Mouse (Mus musculus): ENCODE results near the gene Agps. TPM values are rescaled to one million over a fixed set of nuclear protein-coding genes. Genes with fewer than 3 reads are reported as not detected.
A peak's percentile ranks its signal among the peaks of the same experiment; 100 is the strongest.

The Agps gene
- polyA plus RNA-seq (2017; shearing (Covaris generic)) = 10 to 100 TPM; 17.2 to 20.0 TPM

GRCm38 (mm10) chr2:75831881-75832633, at the start of gene Agps:
Agps (plus strand) TSS chr2:75832177.
- ATAC-seq = peak; percentile 87

- ATAC-seq = peak; percentile 47
These were observed 45.9 kb upstream of the Agps start for GRCm38 (mm10) chr2:75786075-75786474.

- no peak for ATAC-seq
These were observed 43.5 kb upstream of the Agps start for GRCm38 (mm10) chr2:75788511-75788910.

GRCm38 (mm10) chr2:75789959-75790523, 41.9 kb upstream of the Agps start:
- ATAC-seq = no peak

GRCm38 (mm10) chr2:75791561-75792308, 40.2 kb upstream of the Agps start:
- peak; percentile 40 for ATAC-seq

GRCm38 (mm10) chr2:75792377-75793203, 39.4 kb upstream of the Agps start:
- peak; percentile 43 for ATAC-seq

GRCm38 (mm10) chr2:75796181-75796580, 35.8 kb upstream of the Agps start:
- no peak for ATAC-seq

- no peak for ATAC-seq
These were observed 33.5 kb upstream of the Agps start for GRCm38 (mm10) chr2:75798434-75798970.

- no peak for ATAC-seq
These were observed 26.2 kb upstream of the Agps start for GRCm38 (mm10) chr2:75805767-75806166.

GRCm38 (mm10) chr2:75806891-75807290, 25.1 kb upstream of the Agps start:
- ATAC-seq = no peak

GRCm38 (mm10) chr2:75807460-75807859, 24.5 kb upstream of the Agps start:
- no peak for ATAC-seq

- ATAC-seq = no peak
These were observed 17.1 kb upstream of the Agps start for GRCm38 (mm10) chr2:75814880-75815279.

GRCm38 (mm10) chr2:75815521-75815920, 16.5 kb upstream of the Agps start:
- ATAC-seq = no peak

GRCm38 (mm10) chr2:75816673-75817072, 15.3 kb upstream of the Agps start:
- ATAC-seq = no peak

GRCm38 (mm10) chr2:75818719-75819118, 13.3 kb upstream of the Agps start:
- no peak for ATAC-seq

- ATAC-seq = no peak
These were observed 12.2 kb upstream of the Agps start for GRCm38 (mm10) chr2:75819796-75820195.

GRCm38 (mm10) chr2:75821971-75822751, 9.8 kb upstream of the Agps start:
- ATAC-seq = no peak

GRCm38 (mm10) chr2:75823736-75824135, 8.2 kb upstream of the Agps start:
- peak; percentile 84 for ATAC-seq

GRCm38 (mm10) chr2:75824144-75824543, 7.8 kb upstream of the Agps start:
- no peak for ATAC-seq

- ATAC-seq = no peak
These were observed 7.1 kb upstream of the Agps start for GRCm38 (mm10) chr2:75824846-75825245.

GRCm38 (mm10) chr2:75825603-75826002, 6.4 kb upstream of the Agps start:
- peak; percentile 35 for ATAC-seq

All from activated CD4-positive, CD25-positive, alpha-beta regulatory T cell, adult 4 months (primary cell).